Mouse (Mus musculus) kidney, postnatal 0 days (tissue): Measurements from ENCODE around the gene Tmem132d. TPM values are rescaled to one million over a fixed set of nuclear protein-coding genes. Genes with fewer than 3 reads are reported as not detected.
A peak's percentile ranks its signal among the peaks of the same experiment; 100 is the strongest.

Source experiments
- ATAC-seq: fragments of 200-750 bp; cut with Nextera tagmentation; replicated peaks from 2 replicates; pipeline ENCODE4 v1.8.0; 2017; ENCODE audit warnings: low read depth, moderate number of reproducible peaks, moderate TSS enrichment, moderate library complexity; ENCODE audit not compliant: low FRiP score
- DNase-seq: peaks from one replicate; pipeline ENCODE4 v3.0.0-alpha.2; 2016; ENCODE audit warnings: low spot score
- H3K27ac ChIP-seq: fragments of 300-500 bp; sonication (generic); 2 replicates; pipeline ENCODE4 v1.5.1; 2014; ENCODE audit warnings: mild to moderate bottlenecking
- H3K27me3 ChIP-seq: fragments of 300-500 bp; sonication (generic); 2 replicates; pipeline ENCODE4 v1.6.1; 2014; ENCODE audit warnings: low read length, mixed read lengths; ENCODE audit not compliant: insufficient read depth
- H3K36me3 ChIP-seq: fragments of 300-500 bp; sonication (generic); 2 replicates; pipeline ENCODE4 v1.6.1; 2014; ENCODE audit warnings: low read length, mixed read lengths; ENCODE audit not compliant: insufficient read depth
- H3K4me1 ChIP-seq: fragments of 300-500 bp; sonication (generic); replicated peaks from 2 replicates; pipeline ENCODE4 v1.6.1; 2014; ENCODE audit warnings: antibody characterized with exemption, low read length, mixed read lengths; ENCODE audit not compliant: insufficient read depth
- H3K4me2 ChIP-seq: fragments of 300-500 bp; sonication (generic); 2 replicates; pipeline ENCODE4 v1.6.1; 2014; ENCODE audit warnings: mild to moderate bottlenecking, low read length, moderate library complexity, mixed read lengths
- H3K4me3 ChIP-seq: fragments of 300-500 bp; sonication (generic); replicated peaks from 2 replicates; pipeline ENCODE4 v1.5.1; 2014; ENCODE audit warnings: low read depth, low read length
- H3K9ac ChIP-seq: fragments of 300-500 bp; sonication (generic); 2 replicates; pipeline ENCODE4 v1.6.1; 2014; ENCODE audit warnings: low read depth, low read length
- H3K9me3 ChIP-seq: fragments of 300-500 bp; sonication (generic); replicated peaks from 2 replicates; pipeline ENCODE4 v1.6.1; 2016; ENCODE audit warnings: low read length, inconsistent platforms, mixed read lengths
- CTCF ChIP-seq: IDR thresholded peaks from 2 replicates; pipeline ENCODE4 v1.5.1; 2016; ENCODE audit warnings: antibody characterized with exemption, low read depth, mild to moderate bottlenecking, moderate library complexity
- WGBS: fragments of 180-500 bp; shearing (Covaris S2); extraction: QIAGEN DNeasy Blood & Tissue Kit; methylation state at CpG from one replicate; pipeline ENCODE4 v1.1.7; 2014; 5-methylcytosine and 5-hydroxymethylcytosine counted together
- polyA plus RNA-seq: library from polyadenylated mRNA; unstranded; fragments of >200 nt; fragmentation: Nextera tagmentation; extraction: Ambion mirVana; gene quantifications from 2 replicates; pipeline ENCODE4 v1.2.1, GENCODE M21; 2015

Gene Tmem132d
- polyA plus RNA-seq, 1 experiment from 2014 or later, result 0.14 TPM

DNA sequence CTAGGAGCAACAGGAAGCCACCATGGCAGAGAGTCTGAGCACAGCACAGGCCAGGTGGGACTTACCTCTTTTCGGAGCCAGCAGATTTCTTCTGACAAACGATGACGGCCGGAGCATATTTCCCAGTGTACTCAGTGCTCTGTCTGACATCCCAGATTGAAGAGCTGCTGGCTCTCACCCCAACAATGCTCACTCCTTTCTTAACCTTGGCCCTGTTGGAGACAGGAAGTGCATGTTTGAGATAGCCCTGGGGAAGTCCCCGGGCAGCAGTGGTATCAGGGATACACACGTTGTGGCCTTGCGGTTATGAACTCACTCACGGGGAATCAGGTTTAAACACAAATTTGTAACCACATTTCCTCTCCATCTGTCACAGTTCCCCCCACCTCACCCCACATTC is 296.1 kb downstream of the Tmem132d start:
- H3K27ac ChIP-seq, result no peak overlapping the region
- DNase-seq (peak; percentile 4), ATAC-seq (no peak)
- 67% methylated on average over 8 of the region's 8 CpGs for WGBS
- H3K36me3 ChIP-seq, result no peaks in the 10 kb centered on the region
- H3K9ac ChIP-seq, result no peak overlapping the region
- no peaks in the 10 kb centered on the region for H3K4me1 ChIP-seq
- H3K4me2 ChIP-seq, result no peak overlapping the region
- H3K9me3 ChIP-seq, result no peaks in the 10 kb centered on the region
- no peak overlapping the region for H3K4me3 ChIP-seq
- no peaks in the 10 kb centered on the region for H3K27me3 ChIP-seq
- no peak for TF ChIP-seq CTCF

DNA sequence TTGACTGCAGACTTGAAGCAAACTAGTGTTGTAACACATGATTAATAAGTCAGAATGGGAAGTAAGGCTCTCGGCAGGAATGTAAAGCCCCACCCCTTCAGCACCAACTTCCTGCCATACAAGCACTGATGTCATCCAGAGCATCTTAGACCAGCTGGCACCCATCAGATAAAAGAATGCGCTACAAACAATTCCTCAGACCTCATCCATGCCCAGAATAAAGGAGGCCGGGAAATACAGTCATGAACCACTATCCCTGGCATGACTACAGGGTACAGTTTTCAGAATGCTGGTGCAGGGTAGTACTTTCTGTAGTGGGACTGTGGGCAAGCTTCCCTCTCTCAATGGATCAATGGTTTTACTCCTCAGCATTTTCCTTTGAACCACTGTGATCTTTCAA is 310.2 kb downstream of the Tmem132d start:
- Histone ChIP-seq H3K4me2 (no peak overlapping the region), H3K27ac (no peak overlapping the region), H3K27me3 (no peaks in the 10 kb centered on the region), H3K9ac (no peak overlapping the region), H3K9me3 (no peaks in the 10 kb centered on the region), H3K4me3 (no peak overlapping the region), H3K4me1 (no peaks in the 10 kb centered on the region), H3K36me3 (no peaks in the 10 kb centered on the region)
- no peak for TF ChIP-seq CTCF
- DNase-seq (peak; percentile 36), ATAC-seq (peak; percentile 33; the same call in 1 of the 2 replicates)
- 45% methylated on average over 3 of the region's 3 CpGs for WGBS

DNA sequence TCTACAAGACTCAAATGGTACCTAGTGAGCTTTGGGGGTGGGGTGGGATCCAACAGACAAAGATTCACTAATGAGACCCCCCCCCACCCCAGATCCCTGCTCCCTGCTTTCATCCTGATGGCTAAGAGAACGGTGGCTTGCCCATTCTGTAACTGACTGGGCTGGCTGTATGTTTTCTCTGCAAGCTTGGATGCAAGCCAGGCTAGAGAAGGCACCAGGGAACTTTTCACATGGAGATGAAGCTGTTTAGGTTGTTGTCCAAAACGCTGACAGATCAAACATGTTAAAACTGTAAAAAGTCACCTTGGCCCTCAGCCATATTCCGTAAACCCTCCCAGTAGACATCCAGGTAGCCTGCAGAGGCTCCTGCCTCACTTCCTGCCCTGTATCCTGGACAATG is 313.7 kb downstream of the Tmem132d start:
- no peak overlapping the region for H3K4me2 ChIP-seq
- H3K9me3 ChIP-seq, result no peaks in the 10 kb centered on the region
- no peak overlapping the region for H3K27ac ChIP-seq
- no peaks in the 10 kb centered on the region for H3K36me3 ChIP-seq
- ATAC-seq (no peak), DNase-seq (no peak)
- WGBS, result 45% methylated on average over 3 of the region's 3 CpGs
- TF ChIP-seq CTCF, result no peak
- no peak overlapping the region for H3K9ac ChIP-seq
- H3K27me3 ChIP-seq, result no peaks in the 10 kb centered on the region
- no peak overlapping the region for H3K4me3 ChIP-seq
- H3K4me1 ChIP-seq, result no peaks in the 10 kb centered on the region

DNA sequence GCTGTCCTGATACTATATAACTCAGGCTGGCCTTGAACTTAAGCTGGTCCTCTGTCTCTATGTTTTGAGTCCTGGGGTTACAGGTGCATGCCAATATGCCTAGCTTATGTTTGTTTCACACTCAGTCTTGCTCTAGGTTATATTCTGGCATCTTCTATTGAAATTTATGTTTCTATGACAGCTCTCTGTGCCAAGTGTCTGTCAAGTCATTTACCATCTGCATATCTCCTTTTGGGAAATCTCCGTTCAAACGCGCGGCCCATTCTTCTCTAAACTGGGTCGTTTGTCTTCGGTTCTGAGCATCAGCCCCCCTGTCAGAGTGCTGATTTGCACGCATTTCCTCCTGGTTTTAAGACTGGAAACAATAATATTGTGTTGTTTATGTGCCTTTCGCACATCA is 319.8 kb downstream of the Tmem132d start:
- Histone ChIP-seq H3K4me1 (no peaks in the 10 kb centered on the region), H3K36me3 (no peaks in the 10 kb centered on the region), H3K27me3 (no peaks in the 10 kb centered on the region), H3K9ac (no peak overlapping the region), H3K4me2 (no peak overlapping the region), H3K9me3 (no peaks in the 10 kb centered on the region), H3K4me3 (no peak overlapping the region), H3K27ac (no peak overlapping the region)
- TF ChIP-seq CTCF, result no peak
- WGBS, result 77% methylated on average over 8 of the region's 8 CpGs
- ATAC-seq (no peak), DNase-seq (no peak)

DNA sequence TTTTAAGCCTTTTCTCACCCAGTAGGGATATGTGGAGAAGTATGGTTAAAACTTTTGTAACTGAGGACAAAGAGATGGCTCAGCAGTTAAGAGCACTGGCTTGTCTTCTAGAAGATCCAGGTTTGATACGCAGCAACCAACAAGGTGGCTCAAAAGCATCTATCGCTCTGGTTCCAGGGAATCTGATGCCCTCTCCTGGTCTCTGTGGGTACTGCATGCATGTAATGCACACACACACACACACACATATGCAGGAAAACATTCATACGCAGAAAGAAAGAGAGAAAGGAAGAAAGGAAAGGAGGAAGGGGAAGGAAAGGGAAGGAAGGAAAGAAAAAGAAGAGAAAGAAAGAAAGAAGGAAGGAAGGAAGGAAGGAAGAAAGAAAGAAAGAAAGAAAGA is 320.4 kb downstream of the Tmem132d start:
- Histone ChIP-seq H3K4me1 (no peaks in the 10 kb centered on the region), H3K27ac (no peak overlapping the region), H3K27me3 (no peaks in the 10 kb centered on the region), H3K36me3 (no peaks in the 10 kb centered on the region), H3K9me3 (no peaks in the 10 kb centered on the region), H3K4me3 (no peak overlapping the region), H3K4me2 (no peak overlapping the region), H3K9ac (no peak overlapping the region)
- TF ChIP-seq CTCF, result peak; percentile 20; the same call in 1 of the 2 replicates
- no peak for DNase-seq
- WGBS, result 96% methylated on average over 3 of the region's 3 CpGs
- no peak for ATAC-seq

DNA sequence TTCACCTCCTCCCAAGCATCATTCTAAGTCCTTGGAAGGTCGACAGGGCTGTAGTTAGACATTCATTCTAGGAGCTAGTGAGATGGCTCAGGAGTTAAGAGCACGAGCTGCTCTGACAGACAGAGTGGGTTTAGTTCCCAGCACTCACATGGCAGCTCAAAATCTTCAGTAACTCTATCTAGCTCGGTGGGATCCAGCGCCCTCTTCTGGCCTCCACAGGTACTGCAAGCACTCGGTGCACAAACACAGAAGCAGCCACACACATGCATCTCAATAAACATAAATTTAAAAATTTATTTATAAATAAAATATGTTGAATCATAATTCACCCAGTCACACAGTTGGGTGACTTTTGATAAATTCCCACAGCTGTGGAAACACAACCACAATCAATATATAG is 321.2 kb downstream of the Tmem132d start:
- 78% methylated on average over 5 of the region's 5 CpGs for WGBS
- DNase-seq (no peak), ATAC-seq (no peak)
- Histone ChIP-seq H3K4me1 (no peaks in the 10 kb centered on the region), H3K9ac (no peak overlapping the region), H3K4me3 (no peak overlapping the region), H3K9me3 (no peaks in the 10 kb centered on the region), H3K27ac (no peak overlapping the region), H3K36me3 (no peaks in the 10 kb centered on the region), H3K27me3 (no peaks in the 10 kb centered on the region), H3K4me2 (no peak overlapping the region)
- peak; percentile 13; the same call in 1 of the 2 replicates for TF ChIP-seq CTCF

DNA sequence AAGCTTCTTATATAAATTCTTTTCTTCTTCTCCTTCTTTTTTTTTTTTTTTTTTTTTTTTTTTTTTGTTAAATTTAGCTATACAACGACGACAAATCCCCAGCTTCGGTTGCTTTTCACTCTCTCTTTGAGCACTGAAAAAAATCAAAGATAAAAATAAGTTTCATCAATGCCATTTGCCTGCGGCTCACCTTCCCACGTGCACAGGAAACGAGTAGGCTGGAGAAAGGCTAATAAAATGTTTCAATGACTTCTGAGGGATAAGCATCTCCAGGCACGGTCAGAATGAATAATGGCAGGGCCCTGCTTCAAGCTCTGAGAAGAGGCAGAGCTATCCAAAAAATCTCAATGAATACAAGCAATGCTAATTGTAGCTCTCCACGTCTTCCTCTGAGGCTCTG is 330.3 kb downstream of the Tmem132d start:
- DNase-seq, result no peak
- WGBS, result 39% methylated on average over 8 of the region's 8 CpGs
- no peak for ATAC-seq
- Histone ChIP-seq H3K4me2 (no peak overlapping the region), H3K9me3 (no peaks in the 10 kb centered on the region), H3K4me1 (no peaks in the 10 kb centered on the region), H3K9ac (no peak overlapping the region), H3K36me3 (no peaks in the 10 kb centered on the region), H3K4me3 (no peak overlapping the region), H3K27me3 (no peaks in the 10 kb centered on the region), H3K27ac (no peak overlapping the region)
- no peak for TF ChIP-seq CTCF
